Mouse (Mus musculus): Measurements from ENCODE around the gene Olfr781. TPM values are rescaled to one million over a fixed set of nuclear protein-coding genes. Genes with fewer than 3 reads are reported as not detected.

Gene Olfr781
- not detected for total RNA-seq (2023)

GRCm38 (mm10) chr10:129328554-129328953 is at the start of gene Olfr781:
TSS of gene Olfr781 (plus strand) at chr10:129328854.

GRCm38 (mm10) chr10:129317817-129318216 is 10.8 kb upstream of the Olfr781 start, which contains the start of gene Olfr780:
TSS of gene Olfr780 (plus strand) at chr10:129318117.

GRCm38 (mm10) chr10:129348550-129348949 is 19.9 kb downstream of the Olfr781 start, which contains the start of gene Olfr782:
TSS of gene Olfr782 (plus strand) at chr10:129348850.

Other genes starting within 250 kb of the Olfr781 start
- gene Olfr767, start 245.9 kb upstream of the Olfr781 start, total RNA-seq (2023) = not detected
- not detected for gene Olfr768, start 229.5 kb upstream of the Olfr781 start, total RNA-seq (2023)
- not detected for gene Olfr769, start 211.0 kb upstream of the Olfr781 start, total RNA-seq (2023)
- not detected for gene Olfr770, start 189.9 kb upstream of the Olfr781 start, total RNA-seq (2023)
- gene Olfr771, start 164.1 kb upstream of the Olfr781 start, total RNA-seq (2023) = not detected
- gene Olfr772, start 150.9 kb upstream of the Olfr781 start, total RNA-seq (2023) = not detected
- not detected for gene Olfr773, start 141.4 kb upstream of the Olfr781 start, total RNA-seq (2023)
- gene Olfr774, start 92.7 kb upstream of the Olfr781 start, total RNA-seq (2023) = not detected
- gene Olfr775, start 80.4 kb upstream of the Olfr781 start, total RNA-seq (2023) = not detected
- gene Olfr776, start 69.7 kb upstream of the Olfr781 start, total RNA-seq (2023) = not detected
- not detected for gene Olfr777, start 57.4 kb upstream of the Olfr781 start, total RNA-seq (2023)
- not detected for gene Olfr780, start 10.7 kb upstream of the Olfr781 start, total RNA-seq (2023)
- gene Olfr782, start 20.0 kb downstream of the Olfr781 start, total RNA-seq (2023) = not detected
- under 1 TPM in 1 of 2 experiments, not detected in 1; 0.13 TPM for gene Olfr784, start 55.2 kb downstream of the Olfr781 start, total RNA-seq (2023)
- not detected for gene Olfr785, start 76.6 kb downstream of the Olfr781 start, total RNA-seq (2023)
- gene Olfr786, start 98.5 kb downstream of the Olfr781 start, total RNA-seq (2023) = not detected
- gene Olfr787, start 133.0 kb downstream of the Olfr781 start, total RNA-seq (2023) = not detected
- not detected for gene Olfr788, start 142.1 kb downstream of the Olfr781 start, total RNA-seq (2023)
- not detected for gene Olfr789, start 155.9 kb downstream of the Olfr781 start, total RNA-seq (2023)
- gene Olfr790, start 169.6 kb downstream of the Olfr781 start, total RNA-seq (2023) = not detected
- gene Olfr791, start 192.9 kb downstream of the Olfr781 start, total RNA-seq (2023) = not detected
- gene Olfr792, start 210.3 kb downstream of the Olfr781 start, total RNA-seq (2023) = not detected
- not detected for gene Olfr794, start 238.8 kb downstream of the Olfr781 start, total RNA-seq (2023)

All from neutrophil, adult 83 days (primary cell).